Mouse (Mus musculus): ENCODE measurements around the gene Rhox2g. TPM values are rescaled to one million over a fixed set of nuclear protein-coding genes. Genes with fewer than 3 reads are reported as not detected.
"Not testable (repeated sequence)": the region's sequence is repeated elsewhere in the genome, so short reads cannot be mapped to it uniquely, and the experiment has no call there.

Rhox2g gene
- total RNA-seq (2015) (not detected in 2 replicates), total RNA-seq (2017) (not detected in 2 replicates)

DNA sequence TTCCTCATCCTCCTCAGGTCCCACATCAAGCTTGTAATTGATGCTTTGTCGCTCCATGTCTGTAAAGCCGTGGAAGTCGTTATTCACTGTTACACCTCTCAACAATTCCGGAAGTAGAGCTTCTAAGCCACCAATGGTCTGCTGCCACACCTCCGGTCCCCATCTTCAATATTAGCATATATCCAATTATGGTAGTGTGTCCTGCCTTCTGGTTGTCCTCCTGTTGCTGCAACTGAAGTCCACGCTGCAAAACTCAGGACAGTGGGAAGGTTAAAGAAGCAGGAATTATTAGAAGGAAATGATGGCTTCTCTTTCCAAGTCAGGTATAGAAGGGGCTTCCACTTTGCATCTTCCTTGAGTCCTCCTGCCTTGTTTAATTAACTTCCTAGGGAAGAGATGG lies at the start of gene Rhox2g:
Rhox2g (minus strand) TSS at position 101 of the 400 bp plus-strand sequence.
- ATAC-seq (ENCODE audit: poor library complexity, severe bottlenecking), result not testable (repeated sequence)

- ATAC-seq (ENCODE audit: poor library complexity, severe bottlenecking), result no peak
These were observed 49.0 kb upstream of the Rhox2g start for GRCm38 (mm10) chrX:37692261-37692660.

- no peak for ATAC-seq (ENCODE audit: poor library complexity, severe bottlenecking)
These were observed 39.9 kb upstream of the Rhox2g start for GRCm38 (mm10) chrX:37683031-37683715.

DNA sequence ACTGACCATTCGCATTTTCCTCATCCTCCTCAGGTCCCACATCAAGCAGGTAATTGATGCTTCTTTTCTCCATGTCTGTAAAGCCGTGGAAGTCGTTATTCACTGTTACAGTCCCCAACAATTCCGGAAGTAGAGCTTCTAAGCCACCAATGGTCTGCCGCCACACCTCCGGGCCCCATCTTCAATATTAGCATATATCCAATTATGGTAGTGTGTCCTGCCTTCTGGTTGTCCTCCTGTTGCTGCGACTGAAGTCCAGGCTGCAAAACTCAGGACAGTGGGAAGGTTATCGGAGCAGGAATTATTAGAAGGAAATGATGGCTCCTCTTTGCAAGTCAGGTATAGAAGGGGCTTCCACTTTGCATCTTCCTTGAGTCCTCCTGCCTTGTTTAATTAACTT lies 29.9 kb upstream of the Rhox2g start, which contains the start of gene Rhox2h:
Rhox2h (minus strand) TSS at position 101 of the 400 bp plus-strand sequence.
- not testable (repeated sequence) for ATAC-seq (ENCODE audit: poor library complexity, severe bottlenecking)

GRCm38 (mm10) chrX:37668664-37669063 lies 25.4 kb upstream of the Rhox2g start, which contains the start of gene Rhox3h:
Gene Rhox3h (minus strand): TSS chrX:37668764.
- ATAC-seq (ENCODE audit: poor library complexity, severe bottlenecking), result not testable (repeated sequence)

DNA sequence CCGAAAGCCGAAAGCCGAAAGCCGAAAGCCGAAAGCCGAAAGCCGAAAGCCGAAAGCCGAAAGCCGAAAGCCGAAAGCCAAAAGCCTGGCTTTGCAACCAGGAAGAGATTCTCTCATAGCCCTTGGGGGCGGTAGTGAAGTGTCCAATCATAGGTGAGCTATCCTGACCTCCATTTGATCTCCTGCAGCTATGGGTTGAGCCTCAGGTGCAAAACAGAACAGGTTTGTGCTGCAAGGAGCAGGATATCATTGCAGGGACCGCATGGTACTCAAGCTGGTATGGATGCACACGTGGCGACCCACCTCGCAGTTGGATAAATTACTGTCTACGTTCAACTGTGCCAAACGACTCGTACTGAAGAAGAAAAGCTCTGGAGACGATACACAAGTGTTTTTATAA lies 8.0 kb upstream of the Rhox2g start, which contains the start of gene Rhox4g:
Rhox4g (minus strand) TSS at position 101 of the 400 bp plus-strand sequence.
- not testable (repeated sequence) for ATAC-seq (ENCODE audit: poor library complexity, severe bottlenecking)

GRCm38 (mm10) chrX:37628512-37628911 lies 14.8 kb downstream of the Rhox2g start, which contains the start of gene Rhox3g:
Gene Rhox3g (minus strand): TSS chrX:37628612.
- ATAC-seq (ENCODE audit: poor library complexity, severe bottlenecking), result not testable (repeated sequence)

GRCm38 (mm10) chrX:37607604-37608003 lies 35.7 kb downstream of the Rhox2g start, which contains the start of gene Rhox4f:
Gene Rhox4f (minus strand): TSS chrX:37607704.
- ATAC-seq (ENCODE audit: poor library complexity, severe bottlenecking), result not testable (repeated sequence)

Other genes starting within 250 kb of the Rhox2g start
- not detected in 2 replicates for gene Rhox2b, start 231.4 kb downstream of the Rhox2g start, total RNA-seq (2015)
- gene Rhox2b, start 231.4 kb downstream of the Rhox2g start, total RNA-seq (2017), result not detected in 2 replicates
- gene Rhox4b, start 211.0 kb downstream of the Rhox2g start, total RNA-seq (2015), result not detected in 2 replicates
- gene Rhox4b, start 211.0 kb downstream of the Rhox2g start, total RNA-seq (2017), result not detected in 2 replicates
- not detected in 2 replicates for gene Rhox2c, start 189.8 kb downstream of the Rhox2g start, total RNA-seq (2015)
- not detected in 2 replicates for gene Rhox2c, start 189.8 kb downstream of the Rhox2g start, total RNA-seq (2017)
- not detected in 2 replicates for gene Rhox3c, start 184.9 kb downstream of the Rhox2g start, total RNA-seq (2015)
- gene Rhox3c, start 184.9 kb downstream of the Rhox2g start, total RNA-seq (2017), result not detected in 2 replicates
- not detected in 2 replicates for gene Rhox4c, start 163.1 kb downstream of the Rhox2g start, total RNA-seq (2015)
- not detected in 2 replicates for gene Rhox4c, start 163.1 kb downstream of the Rhox2g start, total RNA-seq (2017)
- not detected in 2 replicates for gene Rhox2d, start 150.0 kb downstream of the Rhox2g start, total RNA-seq (2015)
- not detected in 2 replicates for gene Rhox2d, start 150.0 kb downstream of the Rhox2g start, total RNA-seq (2017)
- not detected in 2 replicates for gene Rhox4d, start 129.1 kb downstream of the Rhox2g start, total RNA-seq (2015)
- not detected in 2 replicates for gene Rhox4d, start 129.1 kb downstream of the Rhox2g start, total RNA-seq (2017)
- not detected in 2 replicates for gene Rhox2e, start 113.0 kb downstream of the Rhox2g start, total RNA-seq (2015)
- gene Rhox2e, start 113.0 kb downstream of the Rhox2g start, total RNA-seq (2017), result not detected in 2 replicates
- gene Rhox3e, start 101.5 kb downstream of the Rhox2g start, total RNA-seq (2015), result not detected in 2 replicates
- not detected in 2 replicates for gene Rhox3e, start 101.5 kb downstream of the Rhox2g start, total RNA-seq (2017)
- not detected in 2 replicates for gene Rhox4e, start 86.1 kb downstream of the Rhox2g start, total RNA-seq (2015)
- not detected in 2 replicates for gene Rhox4e, start 86.1 kb downstream of the Rhox2g start, total RNA-seq (2017)
- not detected in 2 replicates for gene Rhox2f, start 72.1 kb downstream of the Rhox2g start, total RNA-seq (2015)
- not detected in 2 replicates for gene Rhox2f, start 72.1 kb downstream of the Rhox2g start, total RNA-seq (2017)
- gene Rhox3f, start 62.5 kb downstream of the Rhox2g start, total RNA-seq (2015), result not detected in 2 replicates
- not detected in 2 replicates for gene Rhox3f, start 62.5 kb downstream of the Rhox2g start, total RNA-seq (2017)
- not detected in 2 replicates for gene Rhox4f, start 35.8 kb downstream of the Rhox2g start, total RNA-seq (2015)
- not detected in 2 replicates for gene Rhox4f, start 35.8 kb downstream of the Rhox2g start, total RNA-seq (2017)
- not detected in 2 replicates for gene Rhox3g, start 14.9 kb downstream of the Rhox2g start, total RNA-seq (2015)
- not detected in 2 replicates for gene Rhox3g, start 14.9 kb downstream of the Rhox2g start, total RNA-seq (2017)
- not detected in 2 replicates for gene Rhox4g, start 7.9 kb upstream of the Rhox2g start, total RNA-seq (2015)
- not detected in 2 replicates for gene Rhox4g, start 7.9 kb upstream of the Rhox2g start, total RNA-seq (2017)
- gene Rhox3h, start 25.3 kb upstream of the Rhox2g start, total RNA-seq (2015), result not detected in 2 replicates
- gene Rhox3h, start 25.3 kb upstream of the Rhox2g start, total RNA-seq (2017), result not detected in 2 replicates
- not detected in 2 replicates for gene Rhox2h, start 29.8 kb upstream of the Rhox2g start, total RNA-seq (2015)
- gene Rhox2h, start 29.8 kb upstream of the Rhox2g start, total RNA-seq (2017), result not detected in 2 replicates
- not detected in 2 replicates for gene Rhox5, start 161.4 kb upstream of the Rhox2g start, total RNA-seq (2015)
- not detected in 2 replicates for gene Rhox5, start 161.4 kb upstream of the Rhox2g start, total RNA-seq (2017)
- not detected in 2 replicates for gene Rhox6, start 183.4 kb upstream of the Rhox2g start, total RNA-seq (2015)
- not detected in 2 replicates for gene Rhox6, start 183.4 kb upstream of the Rhox2g start, total RNA-seq (2017)
- not detected in 2 replicates for gene Rhox7a, start 188.2 kb upstream of the Rhox2g start, total RNA-seq (2015)
- not detected in 2 replicates for gene Rhox7a, start 188.2 kb upstream of the Rhox2g start, total RNA-seq (2017)
- gene Rhox8, start 235.5 kb upstream of the Rhox2g start, total RNA-seq (2015), result 0.31 TPM in 1 of 2 replicates, not detected in the other
- not detected in 2 replicates for gene Rhox8, start 235.5 kb upstream of the Rhox2g start, total RNA-seq (2017)